ENCODE assay signal across 8 mouse cellular contexts in the genomic region with DNA sequence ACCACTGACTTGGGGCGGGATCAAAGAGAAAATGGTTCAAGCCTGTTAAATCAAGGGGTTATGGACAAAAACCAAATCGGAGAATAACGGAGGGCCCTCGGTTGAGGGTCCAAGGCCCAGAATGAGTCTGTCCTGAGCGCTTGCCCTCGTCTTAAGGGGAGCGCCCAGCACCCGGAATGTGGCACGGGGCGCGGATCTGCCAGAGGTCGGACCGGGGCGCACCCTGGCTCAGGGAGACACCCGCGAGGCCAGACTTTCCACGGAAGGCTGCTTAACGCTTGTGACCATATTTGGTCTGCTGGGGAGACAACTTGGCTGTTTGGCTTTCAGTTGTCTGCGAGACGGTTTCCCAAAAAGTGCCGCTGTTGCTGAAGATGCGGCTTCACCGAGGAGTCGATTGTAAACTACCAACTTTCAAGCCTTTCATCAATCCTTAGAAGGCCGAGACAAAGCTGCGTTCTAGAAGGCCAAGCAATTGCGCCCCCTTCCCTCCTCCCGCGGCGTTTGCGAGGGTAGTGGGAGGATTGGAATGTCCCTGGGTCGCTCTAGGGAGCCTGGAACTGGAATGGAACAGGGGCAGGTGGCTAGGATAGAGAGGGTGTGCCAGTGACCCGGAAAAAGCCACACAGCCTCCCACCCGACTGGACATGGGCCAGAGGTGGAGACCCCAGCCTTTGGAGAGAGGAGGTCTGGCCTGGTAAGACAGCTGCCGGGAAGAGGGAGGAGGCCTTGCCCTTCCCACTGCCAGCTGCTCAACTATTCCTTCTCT. TPM values are rescaled to one million over a fixed set of nuclear protein-coding genes. Genes with fewer than 3 reads are reported as not detected.
DNase-seq lines count a peak whose midpoint lies in the region; ATAC-seq and TF ChIP-seq lines count a peak whose summit lies in the region.

No protein-coding gene starts in this region.

- H3K4me1 ChIP-seq in ES-E14 (ENCODE audit: control insufficient read depth in 2 of 2, insufficient read depth in 2 of 2, low read length in 2 of 2, poor library complexity in 1 of 2), result peaks cover 2 to 4% of the 10 kb centered on the region in 2 experiments; a peak in 2 of 4 replicates
- peaks cover 34% of the 10 kb centered on the region for H3K4me1 ChIP-seq in forebrain, embryonic 13.5 days
- H3K4me1 ChIP-seq in stomach, embryonic 14.5 days (ENCODE audit: control insufficient read depth, insufficient read depth, low read length), result peaks cover 12% of the 10 kb centered on the region

- intact Hi-C loops in heart, postnatal 14 days (cut with DNase I), result loop anchor here (1.0 to 5.0 kb wide), 2 partner anchors 36 to 106 kb away; no protein-coding TSS in a partner anchor
- intact Hi-C loops in left cerebral cortex, postnatal 14 days (cut with DNase I), result loop anchor here (5.0 kb wide), 1 partner anchor 59 kb away; no protein-coding TSS in a partner anchor

- H3K36me3 ChIP-seq in ES-E14 (ENCODE audit: control insufficient read depth, insufficient read depth, low read length, poor library complexity, severe bottlenecking), result peaks cover 4% of the 10 kb centered on the region; the same call in 1 of the 2 replicates
- no peaks in the 10 kb centered on the region for H3K36me3 ChIP-seq in forebrain, embryonic 13.5 days (ENCODE audit: poor library complexity, severe bottlenecking)
- H3K36me3 ChIP-seq in stomach, embryonic 14.5 days (ENCODE audit: control insufficient read depth, insufficient read depth, low read length), result no peaks in the 10 kb centered on the region

- in situ Hi-C loops in ES-E14 (cut with MboI; ENCODE audit: low sequenced_read_pairs in 2 of 2, unreplicated experiment in 2 of 2), result no loop called here

- H3K27ac ChIP-seq in ES-E14 (ENCODE audit: insufficient read depth, low read depth, low read length, poor library complexity, severe bottlenecking), result peak overlapping the region; percentile 66
- peak overlapping the region; percentile 77 for H3K27ac ChIP-seq in forebrain, embryonic 13.5 days
- H3K27ac ChIP-seq in stomach, embryonic 14.5 days (ENCODE audit: low read length), result peak overlapping the region; percentile 97

- under 1% methylated on average over 35 of the region's 35 CpGs for WGBS in forebrain, embryonic 13.5 days
- under 1% methylated on average over 35 of the region's 35 CpGs for WGBS in stomach, embryonic 14.5 days

- peak overlapping the region; percentile 91 for H3K4me2 ChIP-seq in forebrain, embryonic 13.5 days
- peak overlapping the region; percentile 76 for H3K4me2 ChIP-seq in stomach, embryonic 14.5 days (replicated peaks; ENCODE audit: low read depth, low read length)

- H3K9ac ChIP-seq in ES-E14 (ENCODE audit: insufficient read depth, low read depth, low read length, poor library complexity, severe bottlenecking), result peak overlapping the region; percentile 69
- H3K9ac ChIP-seq in forebrain, embryonic 13.5 days, result peak overlapping the region; percentile 82
- H3K9ac ChIP-seq in stomach, embryonic 14.5 days (replicated peaks; ENCODE audit: low read depth, low read length), result peak overlapping the region; percentile 73

- peak; percentile 52 for ATAC-seq in forebrain, embryonic 13.5 days
- ATAC-seq in megakaryocyte progenitor cell, adult 5-6 weeks (replicated peaks; ENCODE audit: poor library complexity), result peak; percentile 30; the same call in 1 of the 2 replicates
- ATAC-seq in stomach, embryonic 14.5 days (ENCODE audit: insufficient number of reproducible peaks, insufficient read depth, low FRiP score, low read depth), result peak; percentile 68

- DNase-seq in ES-E14 (ENCODE audit: low read depth, low spot score), result peak; percentile 55
- DNase-seq in adrenal gland, adult 2 months, result peak; percentile 75
- DNase-seq in heart, postnatal 14 days, result peak; percentile 69 to 73
- DNase-seq in left cerebral cortex, postnatal 14 days (ENCODE audit: low spot score in 2 of 2), result peak; percentile 8 to 14
- no peak for DNase-seq in thymus, postnatal 36 days

- no peaks in the 10 kb centered on the region for H3K27me3 ChIP-seq in forebrain, embryonic 13.5 days
- no peaks in the 10 kb centered on the region for H3K27me3 ChIP-seq in stomach, embryonic 14.5 days (ENCODE audit: control insufficient read depth, insufficient read depth, low read length)

- H3K4me3 ChIP-seq in ES-E14 (ENCODE audit: insufficient read depth in 1 of 2, low read depth in 1 of 2, low read length in 2 of 2, poor library complexity in 1 of 2, severe bottlenecking in 1 of 2), result peak overlapping the region; percentile 76 to 86
- peak overlapping the region; percentile 75 for H3K4me3 ChIP-seq in forebrain, embryonic 13.5 days
- peak overlapping the region; percentile 85 for H3K4me3 ChIP-seq in stomach, embryonic 14.5 days (ENCODE audit: low read depth, low read length)

- H3K9me3 ChIP-seq in ES-E14 (ENCODE audit: control insufficient read depth, insufficient read depth, low read depth, low read length), result no peaks in the 10 kb centered on the region
- H3K9me3 ChIP-seq in forebrain, embryonic 13.5 days (replicated peaks), result no peaks in the 10 kb centered on the region
- H3K9me3 ChIP-seq in stomach, embryonic 14.5 days (ENCODE audit: control insufficient read depth, low read depth, low read length), result no peaks in the 10 kb centered on the region

TF ChIP-seq in ES-E14, 5 proteins besides CTCF, POLR2A, EP300 and RAD21:
- 0 out of 2 replicates have a peak, but pooled peaks have one; percentile 20 for TF ChIP-seq HCFC1 (IDR thresholded peaks at IDR 0.05; ENCODE audit: borderline replicate concordance, insufficient read depth, low read length)
- TF ChIP-seq MAFK (IDR thresholded peaks at IDR 0.05; ENCODE audit: insufficient read depth, low read depth, low read length), result no peak
TF ChIP-seq in ES-E14: peak in this region for 1.

RNA-seq across cellular contexts. Expression of a gene that starts 0.5 kb away (rescaled TPM):
- 12.6 and 20.0 TPM in 2 replicates for total RNA-seq in ES-E14 (2012; rRNA removed)
- total RNA-seq in adrenal gland, adult 2 months (2021), result 10 to 100 TPM; 34.9 to 38.5 TPM
- polyA plus RNA-seq in adrenal gland, adult 2 months (2012; rRNA removed), result 26.6 and 32.0 TPM in 2 replicates
- polyA plus RNA-seq in forebrain, embryonic 13.5 days (2015; fragmentation: Nextera tagmentation; extraction: Ambion mirVana), result 11.5 and 12.2 TPM in 2 replicates
- total RNA-seq in heart, postnatal 14 days (2021), result 10 to 100 TPM; 65.6 to 75.2 TPM
- 10 to 100 TPM; 20.6 to 20.7 TPM for total RNA-seq in left cerebral cortex, postnatal 14 days (2021)
- total RNA-seq in megakaryocyte progenitor cell, adult 5-6 weeks (2015), result not detected in 2 replicates
- not detected in 2 replicates for total RNA-seq in megakaryocyte progenitor cell, adult 5-6 weeks (2017)
- 24.3 and 26.3 TPM in 2 replicates for polyA plus RNA-seq in stomach, embryonic 14.5 days (2014; fragmentation: Nextera tagmentation; extraction: Ambion mirVana)

Comparison
In these comparisons a context has a peak if more than half of its experiments do, and no peak if none do; other contexts are left out.
1. DNase-seq: peak in ES-E14 (single experiment), adrenal gland, adult 2 months (single experiment), heart, postnatal 14 days (2 of 2) and left cerebral cortex, postnatal 14 days (2 of 2); none in thymus, postnatal 36 days (0 of 2).
2. RNA of a gene that starts 0.5 kb away (total RNA-seq): 65.6 to 75.2 TPM in heart, postnatal 14 days, 34.9 to 38.5 TPM in adrenal gland, adult 2 months, 20.6 to 20.7 TPM in left cerebral cortex, postnatal 14 days and 12.6 to 20.0 TPM in ES-E14; not detected in megakaryocyte progenitor cell, adult 5-6 weeks; every median in the first group is over 10 times any median in the second.
3. Peak in every context shown above with its lines, with median percentiles within 50 percentile points of each other: H3K27ac ChIP-seq, H3K4me3 ChIP-seq, H3K9ac ChIP-seq and ATAC-seq.